Mouse (Mus musculus) cerebellum, postnatal 14 days (tissue): ENCODE measurements at regions not wholly inside any gene's neighbourhood (a gene's known extent, or its start where the extent isn't known, plus 50 kb on each side); places are given as distances from the start of the nearest gene placed in this dataset.

Source experiments
- DNase-seq, 2 experiments: peaks; one replicate each; pipeline ENCODE4 v3.0.0; 2021; ENCODE audit warnings: mixed read lengths in 2 of 2

DNA sequence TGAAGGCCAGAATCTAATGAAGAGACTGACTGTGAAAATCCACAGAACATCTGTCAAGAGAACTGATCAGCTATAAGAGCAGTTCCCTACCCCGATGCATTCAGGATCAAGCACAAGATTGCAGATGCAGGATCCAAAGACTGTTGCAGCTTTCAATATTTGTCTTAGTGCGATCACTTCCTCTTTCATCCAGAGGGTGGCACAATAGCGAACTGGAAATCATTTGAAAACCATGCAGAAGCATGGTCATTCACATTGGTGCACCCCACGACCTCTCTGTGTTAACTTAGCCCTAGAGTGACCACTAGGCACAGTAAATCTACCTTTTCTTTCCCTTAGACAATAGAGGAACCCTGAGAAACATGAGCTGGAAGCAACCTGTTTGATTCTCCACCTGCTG, 55.8 kb upstream of the Pak3 start:
- DNase-seq: peak; percentile 25 to 37

DNA sequence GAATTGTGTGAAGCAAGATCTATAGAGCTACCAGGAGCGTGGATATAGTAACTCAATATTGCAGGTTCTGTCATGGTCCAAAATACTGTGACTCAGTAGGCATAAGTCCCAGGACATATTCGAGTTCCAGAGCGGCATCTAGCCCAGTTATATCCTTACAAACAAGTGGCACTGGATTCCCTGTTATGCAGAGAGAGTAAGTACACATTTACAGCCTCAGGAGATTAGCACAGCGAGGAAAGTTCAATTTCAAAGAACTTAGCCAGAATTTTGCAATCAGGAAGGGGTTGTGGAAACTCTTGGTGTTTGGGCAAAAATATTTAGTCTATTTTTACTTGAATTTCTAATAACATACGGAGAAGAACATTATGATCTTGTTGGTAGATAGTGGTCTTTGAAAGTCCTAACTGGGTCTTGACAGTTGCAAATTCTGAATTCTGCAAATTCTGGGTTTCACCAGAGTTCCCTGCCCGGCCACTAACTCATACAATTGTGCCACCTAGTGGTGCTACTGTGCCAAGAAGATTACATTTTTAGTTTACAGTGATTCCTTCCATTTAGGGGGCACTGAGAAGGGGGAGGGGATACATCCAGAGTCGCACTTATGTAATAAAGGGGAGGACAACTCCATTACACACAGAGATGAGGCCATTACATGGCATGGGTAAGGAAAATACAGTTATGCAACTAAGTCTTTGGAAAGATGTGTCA, 54.7 kb upstream of the Chrdl1 start:
- peak; percentile 30 to 36 for DNase-seq

DNA sequence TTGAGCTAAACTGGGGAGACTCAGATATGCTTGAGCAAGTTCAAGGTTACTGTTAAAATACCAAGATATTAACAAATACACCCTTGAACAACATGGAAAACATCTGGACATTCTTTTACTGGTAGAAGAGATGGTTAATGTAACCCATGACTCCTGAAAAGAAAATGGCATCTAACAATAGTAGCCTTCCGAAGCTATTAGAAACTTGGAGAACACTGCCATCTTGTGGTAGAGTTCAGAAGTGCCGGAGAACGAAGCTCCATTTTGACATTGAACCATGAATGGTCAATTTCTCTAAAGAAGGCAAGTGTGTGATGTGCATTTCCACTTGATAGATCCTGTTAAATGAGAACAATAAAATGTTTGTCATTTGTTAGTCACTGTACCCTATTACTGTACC, 50.5 kb upstream of the Chrdl1 start:
- peak; percentile 65 to 75 for DNase-seq
